Mouse (Mus musculus) fibroblast of lung, adult 2 months (primary cell): ENCODE data around the gene Podxl2.

Source experiments
- DNase-seq: peaks from one replicate; pipeline ENCODE4 v3.0.0-alpha.2; 2011; ENCODE audit warnings: low read depth

Podxl2 gene

DNA sequence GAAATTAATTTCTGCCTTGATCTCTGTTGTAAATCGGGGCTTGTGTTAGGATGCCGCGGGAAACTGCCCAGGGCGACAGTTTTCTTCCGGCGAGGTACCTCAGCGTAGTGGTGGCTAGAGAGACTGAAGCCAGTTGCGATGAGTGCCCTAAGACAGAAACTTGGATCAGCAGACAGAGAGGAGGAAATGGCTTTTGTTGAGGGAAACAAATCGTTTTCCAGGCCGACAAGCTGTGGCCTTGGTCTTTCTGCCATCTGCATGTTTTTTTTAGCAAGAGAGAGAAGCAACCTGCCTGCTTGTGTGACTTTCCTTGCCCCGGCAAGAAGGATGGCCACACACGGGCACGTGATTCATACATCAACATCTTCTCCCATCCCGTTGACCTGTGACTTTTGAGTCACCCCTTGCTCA lies 80.3 kb downstream of the Podxl2 start:
- no peak for DNase-seq

- no peak for DNase-seq
Measured at GRCm38 (mm10) chr6:88793872-88794271, 81.0 kb downstream of the Podxl2 start.

DNA sequence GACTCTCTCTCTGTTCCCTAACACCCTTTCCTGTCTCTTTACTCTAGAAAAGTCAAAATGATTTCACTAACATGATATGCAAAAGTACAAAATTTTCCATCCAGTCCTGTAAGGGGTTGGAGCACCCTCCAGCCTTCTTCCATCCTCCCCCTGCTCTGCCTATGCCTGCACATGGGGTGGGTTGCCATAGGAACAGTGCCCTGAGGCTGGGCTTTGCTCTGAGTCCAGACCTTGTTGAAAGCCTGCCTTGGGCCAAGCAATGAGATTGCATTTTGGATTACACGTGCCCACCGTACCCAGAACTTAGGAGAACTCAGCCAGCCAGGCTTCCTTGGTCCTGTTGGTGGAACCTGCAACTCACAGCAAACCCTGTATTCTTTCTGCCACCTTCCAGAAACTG lies 81.6 kb downstream of the Podxl2 start:
- no peak for DNase-seq
